Mouse (Mus musculus) embryonic facial prominence, embryonic 11.5 days (tissue): ENCODE results near the gene Fbxw2. TPM values are rescaled to one million over a fixed set of nuclear protein-coding genes. Genes with fewer than 3 reads are reported as not detected.
"Not testable (repeated sequence)": the region's sequence is repeated elsewhere in the genome, so short reads cannot be mapped to it uniquely, and the experiment has no call there.

Source experiments
- ATAC-seq: fragments of 200-750 bp; cut with Nextera tagmentation; replicated peaks from 2 replicates; pipeline ENCODE4 v1.8.0; 2017; ENCODE audit warnings: low read depth; ENCODE audit not compliant: insufficient number of reproducible peaks, low FRiP score, low TSS enrichment
- DNase-seq: peaks from one replicate; pipeline ENCODE4 v3.0.0-alpha.2; 2015; ENCODE audit warnings: low spot score
- H3K27ac ChIP-seq: fragments of 300-500 bp; sonication (generic); replicated peaks from 2 replicates; pipeline ENCODE4 v1.5.1; 2014; ENCODE audit warnings: mild to moderate bottlenecking, low read depth, low read length, control low read depth
- H3K27me3 ChIP-seq: fragments of 300-500 bp; sonication (generic); 2 replicates; pipeline ENCODE4 v1.6.1; 2014; ENCODE audit warnings: mild to moderate bottlenecking, low read length, moderate library complexity, mixed read lengths; ENCODE audit not compliant: control insufficient read depth, insufficient read depth
- H3K36me3 ChIP-seq: fragments of 300-500 bp; sonication (generic); replicated peaks from 2 replicates; pipeline ENCODE4 v1.6.1; 2014; ENCODE audit warnings: low read depth, mild to moderate bottlenecking, low read length, moderate library complexity, mixed read lengths; ENCODE audit not compliant: control insufficient read depth, insufficient read depth
- H3K4me1 ChIP-seq: fragments of 300-500 bp; sonication (generic); 2 replicates; pipeline ENCODE4 v1.6.1; 2014; ENCODE audit warnings: low read length, mixed read lengths; ENCODE audit not compliant: control insufficient read depth, insufficient read depth
- H3K4me2 ChIP-seq: fragments of 300-500 bp; sonication (generic); 2 replicates; pipeline ENCODE4 v1.6.1; 2014; ENCODE audit warnings: low read depth, mild to moderate bottlenecking, control low read depth, low read length, moderate library complexity
- H3K4me3 ChIP-seq: fragments of 300-500 bp; sonication (generic); 2 replicates; pipeline ENCODE4 v1.5.1; 2014; ENCODE audit warnings: low read depth, low read length, control low read depth
- H3K9ac ChIP-seq: fragments of 300-500 bp; sonication (generic); replicated peaks from 2 replicates; pipeline ENCODE4 v1.6.1; 2014; ENCODE audit warnings: mild to moderate bottlenecking, control low read depth, low read length
- H3K9me3 ChIP-seq: fragments of 300-500 bp; sonication (generic); replicated peaks from 2 replicates; pipeline ENCODE4 v1.6.1; 2016; ENCODE audit warnings: mild to moderate bottlenecking, low read length, inconsistent platforms, mixed read lengths; ENCODE audit not compliant: control insufficient read depth
- WGBS: fragments of 180-500 bp; shearing (Covaris S2); extraction: QIAGEN DNeasy Blood & Tissue Kit; methylation state at CpG from one replicate; pipeline ENCODE4 v1.1.7; 2014; 5-methylcytosine and 5-hydroxymethylcytosine counted together
- polyA plus RNA-seq: library from polyadenylated mRNA; unstranded; fragments of >200 nt; fragmentation: Nextera tagmentation; extraction: Ambion mirVana; gene quantifications from 2 replicates; pipeline ENCODE4 v1.2.1, GENCODE M21; 2014

Fbxw2 gene
- polyA plus RNA-seq, 1 experiment from 2014 or later, result 66.3 TPM

GRCm38 (mm10) chr2:34847702-34848101, 21.6 kb upstream of the Fbxw2 start:
- ATAC-seq (no peak), DNase-seq (no peak)
- Histone ChIP-seq H3K4me3 (no peak overlapping the region), H3K4me1 (no peaks in the 10 kb centered on the region), H3K9ac (no peak overlapping the region), H3K9me3 (no peaks in the 10 kb centered on the region), H3K4me2 (no peak overlapping the region), H3K27me3 (no peaks in the 10 kb centered on the region), H3K36me3 (peaks cover 3% of the 10 kb centered on the region; the same call in 1 of the 2 replicates), H3K27ac (no peak overlapping the region)
- whole genome bisulfite sequencing, result 80% methylated on average over 1 of the region's 1 CpGs

DNA sequence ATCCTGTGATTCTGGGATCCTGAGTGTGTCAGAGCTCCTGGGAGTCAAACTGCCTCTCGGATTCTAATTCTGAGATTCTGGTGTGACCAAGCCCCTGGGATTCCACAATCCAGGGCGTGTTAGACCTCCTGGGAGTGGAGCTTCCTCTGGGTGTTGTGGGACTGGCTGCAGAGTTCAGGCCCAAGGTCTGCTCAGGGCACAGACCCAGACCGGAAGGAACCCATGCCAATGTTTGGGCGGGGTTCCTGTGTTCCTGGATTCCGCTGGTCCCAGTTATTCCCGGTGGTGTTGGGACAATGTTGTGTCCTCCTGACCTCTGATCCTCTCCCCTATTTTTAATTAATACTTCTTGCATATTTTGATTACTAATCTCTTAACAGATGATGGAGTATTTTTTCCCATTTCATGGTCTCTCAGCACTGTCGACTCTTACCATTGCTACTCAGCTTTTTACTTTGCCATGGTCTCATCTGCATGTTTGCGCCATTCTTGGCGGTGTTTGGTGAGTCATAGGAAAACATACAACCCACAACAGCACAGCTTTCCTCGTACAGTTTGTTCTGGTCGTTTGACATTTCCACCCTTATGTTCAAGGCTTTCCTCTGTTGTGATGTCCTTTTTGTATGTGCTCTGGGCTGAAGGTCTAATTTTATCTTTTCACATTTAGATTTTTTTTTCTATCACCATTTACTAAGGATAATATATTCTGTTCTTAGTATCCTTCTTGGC, 17.3 kb upstream of the Fbxw2 start:
- Histone ChIP-seq H3K36me3 (no peaks in the 10 kb centered on the region), H3K9me3 (no peaks in the 10 kb centered on the region), H3K4me2 (no peak overlapping the region), H3K4me3 (no peak overlapping the region), H3K9ac (no peak overlapping the region), H3K27me3 (no peaks in the 10 kb centered on the region), H3K4me1 (no peaks in the 10 kb centered on the region), H3K27ac (no peak overlapping the region)
- ATAC-seq, result no peak
- no peak for DNase-seq
- WGBS, result 83% methylated on average over 11 of the region's 11 CpGs

DNA sequence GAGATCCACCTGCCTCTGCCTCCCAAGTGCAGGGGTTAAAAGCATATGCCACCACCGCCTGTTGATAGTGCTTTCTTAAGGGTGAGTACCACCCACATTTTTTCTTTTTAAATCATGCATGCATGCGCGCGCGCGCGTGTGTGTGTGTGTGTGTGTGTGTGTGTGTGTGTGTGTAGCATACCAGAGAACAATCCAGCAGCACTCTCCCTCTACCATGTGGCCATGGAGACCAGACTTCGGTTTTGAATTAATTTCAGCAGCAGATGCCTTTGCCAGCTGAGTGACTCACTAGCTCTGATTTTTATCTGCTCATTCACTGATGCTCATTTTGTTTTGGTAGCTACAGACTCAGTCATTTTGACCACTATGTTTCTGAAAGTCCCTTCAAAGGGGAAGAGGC, 15.6 kb upstream of the Fbxw2 start:
- no peak for ATAC-seq
- WGBS, result 91% methylated on average over 8 of the region's 8 CpGs

DNA sequence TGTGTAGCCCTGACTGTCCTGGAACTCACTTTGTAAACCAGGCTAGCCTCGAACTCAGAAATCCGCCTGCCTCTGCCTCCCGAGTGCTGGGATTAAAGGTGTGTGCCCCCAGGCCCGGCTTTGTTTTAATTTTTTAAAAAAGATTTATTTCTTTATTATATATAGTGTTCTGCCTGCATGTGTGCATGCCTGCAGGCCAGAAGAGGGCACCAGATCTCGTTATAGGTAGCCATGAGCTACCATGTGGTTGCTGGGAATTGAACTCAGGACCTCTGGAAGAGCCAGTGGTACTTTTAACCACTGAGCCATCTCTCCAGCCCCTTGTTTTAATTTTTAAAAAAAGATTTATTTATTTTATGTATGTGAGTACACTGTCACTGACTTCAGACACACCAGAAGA, 14.0 kb upstream of the Fbxw2 start:
- H3K27me3 ChIP-seq, H3K27ac ChIP-seq, H3K9me3 ChIP-seq, H3K4me2 ChIP-seq, DNase-seq, H3K36me3 ChIP-seq, H3K4me3 ChIP-seq, ATAC-seq, H3K4me1 ChIP-seq, H3K9ac ChIP-seq: not testable (repeated sequence)
- WGBS, result 82% methylated on average over 5 of the region's 5 CpGs

More for the DNA sequence above, 15.6 kb upstream of the Fbxw2 start:
- Histone ChIP-seq H3K27me3 (no peaks in the 10 kb centered on the region), H3K36me3 (no peaks in the 10 kb centered on the region), H3K4me3 (no peak overlapping the region), H3K4me2 (no peak overlapping the region), H3K9me3 (no peaks in the 10 kb centered on the region), H3K27ac (no peak overlapping the region), H3K9ac (no peak overlapping the region), H3K4me1 (no peaks in the 10 kb centered on the region)
- no peak for DNase-seq

GRCm38 (mm10) chr2:34835669-34836068, 9.6 kb upstream of the Fbxw2 start:
- Histone ChIP-seq H3K4me2 (no peak overlapping the region), H3K4me3 (no peak overlapping the region), H3K9ac (no peak overlapping the region), H3K36me3 (no peaks in the 10 kb centered on the region), H3K9me3 (no peaks in the 10 kb centered on the region), H3K27me3 (no peaks in the 10 kb centered on the region), H3K4me1 (no peaks in the 10 kb centered on the region), H3K27ac (no peak overlapping the region)
- ATAC-seq (no peak), DNase-seq (no peak)
- 69% methylated on average over 3 of the region's 3 CpGs for WGBS

- no peak for DNase-seq
- WGBS, result 90% methylated on average over 17 of the region's 17 CpGs
- ATAC-seq, result no peak
- H3K9me3 ChIP-seq, result no peaks in the 10 kb centered on the region
- no peaks in the 10 kb centered on the region for H3K4me1 ChIP-seq
- no peak overlapping the region for H3K4me2 ChIP-seq
- no peak overlapping the region for H3K27ac ChIP-seq
- H3K9ac ChIP-seq, result no peak overlapping the region
- H3K36me3 ChIP-seq, result no peaks in the 10 kb centered on the region
- no peak overlapping the region for H3K4me3 ChIP-seq
- H3K27me3 ChIP-seq, result no peaks in the 10 kb centered on the region
Measured at GRCm38 (mm10) chr2:34833624-34834023, 7.5 kb upstream of the Fbxw2 start.

GRCm38 (mm10) chr2:34832766-34833457, 6.8 kb upstream of the Fbxw2 start, which contains the start of gene Gm34653:
Gene Gm34653 (plus strand): TSS chr2:34833007.
- WGBS, result 76% methylated on average over 11 of the region's 11 CpGs
- H3K4me3 ChIP-seq, H3K9ac ChIP-seq, H3K4me2 ChIP-seq, ATAC-seq, H3K27ac ChIP-seq, H3K4me1 ChIP-seq, DNase-seq, H3K27me3 ChIP-seq, H3K9me3 ChIP-seq, H3K36me3 ChIP-seq: not testable (repeated sequence)

GRCm38 (mm10) chr2:34830066-34830465, 4.0 kb upstream of the Fbxw2 start:
- H3K4me2 ChIP-seq, H3K4me1 ChIP-seq, ATAC-seq, H3K27me3 ChIP-seq, H3K9ac ChIP-seq, H3K36me3 ChIP-seq, H3K4me3 ChIP-seq, DNase-seq, H3K27ac ChIP-seq, H3K9me3 ChIP-seq: not testable (repeated sequence)
- WGBS, result 95% methylated on average over 17 of the region's 17 CpGs
